Mouse (Mus musculus): ENCODE measurements around the gene Tmem265.

Tmem265 gene

DNA sequence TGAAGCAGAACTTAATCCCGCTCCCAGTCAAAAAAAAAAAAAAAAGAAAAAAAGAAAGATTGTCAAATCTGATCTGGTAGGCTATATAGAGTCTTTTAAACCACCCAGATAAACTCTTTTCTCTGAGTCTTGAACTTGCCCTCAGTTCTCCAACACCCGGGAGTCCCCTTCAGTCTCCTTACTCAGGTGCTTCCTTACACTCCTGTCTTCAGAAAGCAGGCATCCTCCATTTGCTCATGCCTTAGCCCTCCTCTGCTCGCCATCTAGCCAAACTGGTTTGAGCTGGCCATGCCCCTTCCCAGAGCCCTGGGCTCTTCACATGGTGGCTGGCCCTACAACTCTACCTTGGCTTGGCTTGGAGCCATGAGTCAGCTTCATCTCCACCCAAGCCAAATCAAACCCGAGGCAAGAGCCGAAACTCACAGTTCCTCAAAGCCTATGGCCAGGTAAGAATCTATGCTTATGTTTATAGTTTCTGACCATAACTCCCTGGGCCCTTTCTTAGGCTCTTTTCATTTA, at the start of gene Tmem265:
TSS of gene Tmem265 (plus strand) at position 51 of the 519 bp plus-strand sequence.
- in situ Hi-C loops (cut with MboI, MseI) = no loop called here

- in situ Hi-C loops (cut with MboI, MseI) = no loop called here
Measured at GRCm38 (mm10) chr7:127511808-127512230, 49.4 kb upstream of the Tmem265 start, which contains the start of gene Srcap. Gene Srcap, plus strand, starts transcription at chr7:127511983.

DNA sequence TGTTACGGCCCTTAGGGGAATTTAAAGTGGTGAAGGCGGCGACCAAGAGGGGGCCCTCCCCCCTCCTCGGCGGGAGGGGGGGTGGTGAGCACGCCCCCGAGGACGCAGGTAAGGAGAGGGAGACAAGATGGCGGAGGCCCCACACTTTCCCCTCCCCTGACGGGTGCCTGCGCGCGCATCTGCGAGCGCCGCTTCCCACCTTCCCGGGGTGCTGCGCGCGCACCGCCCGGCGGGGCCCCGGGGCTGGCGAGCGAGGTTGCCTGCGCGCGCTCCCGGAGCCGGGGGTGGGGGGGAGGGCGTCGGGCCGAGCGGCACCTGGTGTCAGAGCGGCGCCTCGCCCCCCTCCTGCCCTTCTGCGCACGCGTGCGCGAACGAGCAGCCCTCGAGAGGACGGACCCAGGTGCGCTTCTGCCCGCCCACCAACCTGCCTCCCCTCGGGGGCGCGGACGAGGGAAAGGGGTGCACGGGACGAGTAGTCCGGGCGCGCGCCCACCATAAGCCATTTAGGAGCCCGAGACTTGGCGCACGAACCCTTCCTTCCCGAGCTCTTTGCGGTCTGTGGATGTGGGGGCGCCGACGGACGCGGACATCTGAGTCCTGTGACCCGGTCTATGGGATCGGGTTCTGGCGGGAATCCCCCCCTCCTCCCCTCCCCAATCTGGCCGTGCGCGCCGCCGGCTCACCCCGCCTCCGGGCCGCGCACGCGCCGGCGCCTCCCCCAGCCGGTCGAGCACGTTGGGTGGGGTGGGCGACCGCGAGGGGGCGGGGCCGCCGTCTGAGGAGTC, 48.8 kb upstream of the Tmem265 start:
- in situ Hi-C loops (cut with MboI, MseI) = no loop called here

- in situ Hi-C loops (cut with MboI, MseI) = no loop called here
Measured at GRCm38 (mm10) chr7:127513016-127513390, 48.2 kb upstream of the Tmem265 start.

DNA sequence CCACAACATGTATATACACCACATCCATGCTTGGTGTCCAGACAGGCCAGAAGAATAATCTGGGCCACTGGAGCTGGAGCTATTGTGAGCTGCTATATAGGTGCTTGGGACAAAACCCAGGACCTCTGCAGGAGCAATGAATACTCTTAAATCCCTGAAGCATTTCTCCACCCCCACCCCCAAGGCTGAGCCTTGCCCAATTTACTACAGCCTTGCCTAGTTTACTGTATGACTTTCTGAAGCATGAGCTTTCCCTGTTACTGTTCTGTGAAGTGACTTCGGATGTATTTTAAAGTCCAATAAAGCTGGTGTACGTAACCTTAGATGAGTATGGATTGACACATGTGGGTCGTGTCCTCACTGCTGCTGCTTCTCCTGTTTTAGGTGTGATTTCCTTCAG, 47.4 kb upstream of the Tmem265 start:
- in situ Hi-C loops (cut with MboI, MseI) = no loop called here

DNA sequence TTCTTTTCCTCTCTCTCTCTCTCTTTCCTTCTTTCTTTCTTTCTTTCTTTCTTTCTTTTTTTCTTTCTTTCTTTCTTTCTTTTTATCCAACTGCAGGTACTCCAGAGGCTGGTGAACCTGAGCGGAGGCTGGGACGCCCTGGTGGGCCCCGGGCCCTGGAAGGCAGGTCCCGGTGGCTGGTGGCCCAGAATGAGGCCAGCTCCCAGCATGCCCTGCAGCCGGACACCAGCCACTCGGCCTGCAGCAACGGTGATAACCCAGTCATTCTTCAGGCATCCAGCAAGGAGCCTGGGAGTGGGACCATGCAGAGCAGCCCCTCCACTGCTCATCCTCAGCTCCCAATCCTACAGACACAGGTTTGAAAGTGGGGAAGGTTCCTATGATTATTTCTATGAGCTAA, 45.3 kb upstream of the Tmem265 start:
- in situ Hi-C loops (cut with MboI, MseI) = no loop called here

GRCm38 (mm10) chr7:127516344-127516743, 44.8 kb upstream of the Tmem265 start:
- in situ Hi-C loops (cut with MboI, MseI) = no loop called here

- in situ Hi-C loops (cut with MboI, MseI) = no loop called here
Measured at GRCm38 (mm10) chr7:127519284-127519683, 41.9 kb upstream of the Tmem265 start, which contains the start of gene Gm42715. Gene Gm42715, plus strand, starts transcription at chr7:127519584.

DNA sequence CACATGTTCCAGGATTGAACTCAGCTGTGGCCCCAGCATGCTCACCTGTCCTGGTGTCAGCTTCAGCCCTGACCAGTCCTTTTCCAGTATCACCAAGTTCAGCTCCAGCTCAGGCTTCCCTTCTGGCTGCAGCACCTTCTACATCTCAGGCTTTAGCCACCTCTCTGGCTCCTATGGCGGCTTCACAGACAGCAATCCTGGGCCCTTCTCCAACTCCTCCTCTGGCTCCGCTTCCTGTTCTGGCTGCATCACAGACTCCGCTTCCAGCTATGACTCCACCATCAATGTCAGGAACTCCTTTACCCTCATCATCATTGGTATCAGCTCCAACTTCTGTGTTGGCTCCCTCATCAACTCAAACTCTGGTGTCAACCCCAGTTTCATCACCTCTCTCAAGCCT, 19.5 kb upstream of the Tmem265 start:
- in situ Hi-C loops (cut with MboI, MseI) = no loop called here

DNA sequence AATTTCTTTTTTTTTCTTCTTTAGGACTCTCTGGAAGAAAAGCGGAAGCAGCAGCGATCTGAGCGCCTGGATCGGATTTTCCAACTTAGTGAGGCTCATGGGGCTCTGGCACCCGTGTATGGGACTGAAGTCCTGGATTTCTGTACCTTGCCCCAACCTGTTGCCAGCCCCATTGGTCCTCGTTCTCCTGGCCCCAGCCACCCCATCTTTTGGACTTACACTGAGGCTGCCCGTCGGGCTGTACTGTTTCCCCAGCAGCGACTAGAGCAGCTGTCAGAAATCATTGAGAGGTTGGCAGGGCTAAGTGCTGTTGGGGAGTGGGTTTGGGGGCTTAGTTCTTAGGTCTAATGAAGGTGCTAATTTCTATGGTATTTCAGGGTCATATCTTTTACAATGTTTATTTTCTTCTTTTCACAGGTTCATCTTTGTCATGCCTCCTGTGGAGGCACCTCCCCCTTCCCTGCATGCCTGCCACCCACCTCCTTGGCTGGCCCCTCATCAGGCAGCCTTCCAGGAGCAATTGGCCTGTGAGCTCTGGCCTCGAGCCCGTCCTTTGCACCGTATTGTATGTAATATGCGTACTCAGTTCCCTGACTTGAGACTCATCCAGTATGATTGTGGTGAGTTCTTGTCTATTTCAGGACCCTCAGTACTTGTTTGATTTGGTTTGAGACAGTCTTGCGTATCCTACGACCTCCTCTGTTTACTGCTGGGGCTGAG, 11.9 kb upstream of the Tmem265 start:
- in situ Hi-C loops (cut with MboI, MseI) = no loop called here

- in situ Hi-C loops (cut with MboI, MseI) = no loop called here
Measured at GRCm38 (mm10) chr7:127551558-127551957, 9.6 kb upstream of the Tmem265 start.

DNA sequence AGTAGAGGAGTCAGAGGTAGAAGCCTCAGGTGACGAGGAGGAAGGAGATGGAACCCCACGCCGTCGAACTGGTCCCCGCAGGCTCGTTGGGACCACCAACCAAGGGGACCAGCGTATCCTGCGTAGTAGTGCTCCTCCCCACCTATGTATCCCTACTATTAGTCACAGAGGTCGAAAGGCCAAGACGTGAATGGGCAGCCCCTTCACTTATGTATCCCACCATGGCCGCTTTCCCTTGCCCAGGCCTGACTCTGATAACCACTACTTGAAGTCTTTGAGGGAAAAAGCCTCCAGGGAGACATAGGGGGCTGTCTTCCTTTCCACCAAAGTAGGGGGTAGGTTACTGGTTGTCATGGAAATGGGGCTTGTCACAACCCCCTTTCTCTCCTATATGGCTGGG, 610 bp upstream of the Tmem265 start:
- in situ Hi-C loops (cut with MboI, MseI) = no loop called here

DNA sequence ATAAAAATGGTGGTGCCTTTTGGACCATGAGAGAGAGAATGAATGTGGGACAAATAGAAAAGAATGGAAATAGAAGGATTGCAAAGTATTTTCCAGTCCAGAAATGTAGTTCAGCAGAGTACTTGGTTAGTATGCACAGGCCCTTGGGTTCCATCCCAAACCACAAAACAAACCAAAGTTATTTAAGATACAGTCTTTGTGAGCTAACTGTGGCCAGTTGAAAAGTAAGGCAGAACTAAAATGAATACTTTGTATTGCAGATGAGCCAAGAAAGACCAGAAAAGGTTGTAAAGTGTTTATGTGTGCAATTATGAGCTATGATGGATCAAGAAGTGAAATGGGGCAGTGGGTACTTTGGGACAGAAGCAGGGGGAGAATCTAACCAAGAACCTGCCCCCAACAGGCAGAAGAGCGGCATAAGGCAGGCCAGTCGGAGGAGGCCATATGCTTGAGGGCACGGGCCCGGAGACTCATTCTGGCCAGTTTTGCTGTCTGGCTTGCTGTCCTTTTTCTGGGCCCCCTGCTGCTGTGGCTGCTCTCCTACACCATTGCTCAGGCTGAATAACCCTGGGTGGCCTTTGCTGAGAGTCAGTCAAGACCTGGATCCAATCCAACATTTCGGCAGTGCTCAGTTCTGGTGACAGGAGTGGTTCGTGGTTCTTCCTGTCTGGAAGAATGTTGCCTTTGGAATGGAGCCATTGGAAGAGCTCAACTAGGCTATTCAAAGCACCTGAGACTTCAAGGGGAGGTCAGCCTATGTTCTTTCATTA, 3.4 kb downstream of the Tmem265 start:
- in situ Hi-C loops (cut with MboI, MseI) = no loop called here

DNA sequence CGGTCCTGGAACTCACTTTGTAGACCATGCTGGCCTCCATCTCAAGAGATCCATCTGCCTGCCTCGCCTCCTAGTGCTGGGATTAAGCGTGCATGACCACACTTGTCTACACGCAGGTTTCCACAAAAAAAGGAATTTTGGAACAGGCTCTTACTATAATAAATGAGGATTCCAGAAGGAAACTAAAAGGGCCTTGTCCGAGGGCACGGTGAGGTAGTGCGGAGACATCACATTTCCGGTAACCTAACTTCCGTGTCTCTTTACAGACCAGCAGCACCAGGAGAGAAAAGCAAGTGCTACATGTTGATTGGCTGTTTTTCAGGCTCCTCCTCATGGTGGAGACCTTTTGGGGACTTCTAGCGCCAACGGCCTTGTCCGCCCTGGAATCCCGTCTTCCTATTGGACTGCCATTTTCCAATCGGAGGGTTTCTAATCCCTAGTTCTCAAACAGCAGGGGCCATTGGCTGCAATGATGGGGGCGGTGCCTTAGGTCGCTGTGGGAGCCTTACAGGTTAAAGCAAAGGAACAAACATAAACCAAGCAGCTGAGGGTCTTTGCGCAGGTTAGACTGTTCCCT, 11.8 kb downstream of the Tmem265 start, which contains the start of gene Phkg2:
TSS of gene Phkg2 (plus strand) at position 446 of the 577 bp plus-strand sequence.
- in situ Hi-C loops (cut with MboI, MseI) = no loop called here

- in situ Hi-C loops (cut with MboI, MseI) = no loop called here
Measured at GRCm38 (mm10) chr7:127573503-127574008, 12.4 kb downstream of the Tmem265 start.

- in situ Hi-C loops (cut with MboI, MseI) = no loop called here
Measured at GRCm38 (mm10) chr7:127574115-127574514, 12.9 kb downstream of the Tmem265 start.

DNA sequence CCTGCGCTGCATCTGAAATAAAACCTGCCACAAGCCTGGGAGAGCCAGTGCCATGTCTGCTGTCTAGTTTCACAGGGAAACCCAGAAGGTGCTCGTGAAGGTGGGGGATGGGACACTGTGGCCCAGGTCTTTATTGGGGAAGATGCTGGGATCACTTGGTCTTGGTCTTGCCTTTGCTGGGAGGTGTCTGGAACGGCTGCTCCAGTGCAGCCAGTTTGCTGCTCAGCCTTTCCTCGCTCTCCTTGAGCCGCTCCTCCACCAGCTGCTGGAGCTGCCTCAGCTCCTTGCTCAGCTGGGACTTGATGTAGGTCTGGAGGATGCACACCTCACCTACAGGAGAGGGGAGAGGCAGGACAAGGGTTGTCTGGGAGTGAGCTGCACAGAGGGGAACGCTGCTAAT, 22.1 kb downstream of the Tmem265 start:
- in situ Hi-C loops (cut with MboI, MseI) = no loop called here

- in situ Hi-C loops (cut with MboI, MseI) = no loop called here
Measured at GRCm38 (mm10) chr7:127585031-127585430, 23.8 kb downstream of the Tmem265 start.

GRCm38 (mm10) chr7:127586149-127586548, 25.0 kb downstream of the Tmem265 start:
- in situ Hi-C loops (cut with MboI, MseI) = no loop called here

DNA sequence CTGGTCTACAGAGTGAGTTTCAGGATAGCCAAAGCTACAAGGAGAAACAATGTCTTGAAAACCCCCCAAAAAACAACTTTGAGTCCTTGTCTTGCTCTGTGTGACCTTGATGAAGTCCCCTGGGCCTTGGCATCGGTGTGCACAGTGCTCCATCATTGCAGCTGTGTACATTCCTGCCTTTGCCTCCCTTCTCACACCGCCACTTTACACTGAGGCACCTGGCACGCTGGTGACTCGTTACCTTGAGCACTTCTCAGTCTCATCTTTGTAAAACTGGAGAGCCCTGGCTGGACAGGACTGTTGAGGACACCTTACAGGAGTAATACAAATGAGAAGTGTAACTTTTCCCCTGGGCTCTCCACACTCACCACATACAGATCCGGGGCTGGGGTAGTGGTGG, 26.0 kb downstream of the Tmem265 start:
- in situ Hi-C loops (cut with MboI, MseI) = no loop called here

Measured in T-helper 1 cell (primary cell).